Mouse (Mus musculus) left cerebral cortex, adult 8-10 months (tissue): ENCODE measurements around the gene Lyrm7. TPM values are rescaled to one million over a fixed set of nuclear protein-coding genes. Genes with fewer than 3 reads are reported as not detected.
A peak's percentile ranks its signal among the peaks of the same experiment; 100 is the strongest.
"Not testable (repeated sequence)": the region's sequence is repeated elsewhere in the genome, so short reads cannot be mapped to it uniquely, and the experiment has no call there.

Experiments
- DNase-seq, 2 experiments: peaks; one replicate each; pipeline ENCODE4 v3.0.0; 2022; ENCODE audit warnings: low spot score in 2 of 2
- total RNA-seq, 4 experiments: library from RNA; stranded (reverse); gene quantifications; 2 replicates each; pipeline ENCODE4 v1.2.4; 2022

Gene Lyrm7
- total RNA-seq, result 10 to 100 TPM; 23.4 to 37.9 (median 27.9) TPM

DNA sequence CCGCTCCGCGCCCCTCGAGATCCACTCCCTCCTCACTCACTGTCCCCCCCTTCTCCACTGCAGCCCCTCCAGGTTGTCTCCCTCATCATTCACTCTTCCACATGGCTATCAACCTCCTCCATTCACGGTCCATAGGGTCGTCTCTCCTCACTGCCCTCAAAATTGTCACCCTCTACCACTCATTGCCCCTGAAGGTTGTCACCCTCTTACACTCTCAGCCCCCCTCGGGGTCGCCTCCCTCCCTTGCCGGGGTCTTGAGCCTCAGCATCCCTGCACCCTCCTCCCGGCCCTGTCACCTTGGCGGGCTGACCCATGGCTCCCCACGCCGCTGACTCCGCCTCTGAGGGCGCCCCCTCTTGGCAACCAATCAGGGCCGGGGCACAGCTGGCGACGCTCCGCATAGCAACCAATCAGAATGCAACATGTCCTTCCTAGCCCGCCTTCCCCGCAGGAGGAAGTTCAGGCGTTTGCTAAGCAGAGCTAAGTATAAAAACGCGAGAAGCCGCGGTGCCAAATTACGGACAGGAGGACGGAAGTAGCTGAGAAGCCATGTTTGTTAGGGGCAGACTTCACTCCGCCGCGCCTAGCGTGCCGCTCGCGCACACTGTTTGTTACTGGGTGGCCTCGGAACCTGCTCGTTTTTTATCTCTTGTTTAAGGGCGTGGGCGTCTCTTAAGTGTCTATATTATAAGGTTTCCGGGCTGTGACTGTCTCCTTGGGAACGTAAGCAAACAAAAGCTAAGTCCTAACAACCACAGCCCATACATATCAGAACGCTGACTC, at the start of gene Lyrm7:
TSS of gene Lyrm7 (minus strand) at position 661 of the 783 bp plus-strand sequence.
- DNase-seq, result peak; percentile 92 to 98

DNA sequence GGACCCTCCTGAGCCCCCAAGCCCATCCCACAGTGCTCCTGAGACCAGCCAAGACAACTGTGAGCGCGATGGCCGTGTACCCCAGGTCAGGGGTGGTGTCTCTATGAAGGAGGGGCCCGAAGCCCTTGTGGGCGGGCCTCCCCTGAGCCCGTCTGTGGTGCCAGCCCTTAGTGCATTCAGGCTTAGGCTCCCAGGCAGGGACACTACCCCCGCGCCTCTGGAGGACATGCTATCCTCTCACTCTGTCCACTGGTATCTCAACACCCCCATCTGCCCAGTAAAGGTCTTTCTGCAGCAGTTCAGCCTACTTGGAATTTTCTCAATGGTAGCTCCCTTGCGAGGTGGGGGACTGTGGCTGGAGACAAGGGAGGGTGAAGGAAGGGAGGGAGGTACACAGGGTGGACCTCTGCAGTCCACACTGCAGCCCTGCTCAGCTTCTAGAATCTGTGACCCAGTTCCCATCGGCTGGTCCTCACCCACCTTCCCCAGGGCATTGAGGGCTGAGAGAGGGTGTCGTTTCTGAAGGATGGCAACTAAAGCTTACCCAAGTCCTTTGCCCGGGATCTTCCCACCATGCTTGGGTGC, 49.5 kb upstream of the Lyrm7 start:
- DNase-seq, result no peak

DNA sequence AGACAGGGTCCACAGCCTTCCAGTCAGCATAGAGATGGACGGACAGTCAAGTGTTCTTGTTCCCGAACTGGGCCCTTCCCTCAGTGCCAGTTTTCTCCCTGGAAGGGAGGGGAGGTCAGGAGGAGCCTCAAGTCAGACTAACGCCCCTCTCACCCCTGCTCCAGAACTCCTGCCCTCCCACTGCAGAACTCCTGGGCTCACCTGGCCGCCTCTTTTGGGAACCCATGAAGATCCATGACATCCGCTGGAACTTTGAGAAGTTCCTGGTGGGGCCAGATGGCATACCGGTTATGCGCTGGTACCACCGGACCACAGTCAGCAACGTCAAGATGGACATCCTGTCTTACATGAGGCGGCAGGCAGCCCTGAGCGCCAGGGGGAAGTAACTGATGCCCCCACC, 48.6 kb upstream of the Lyrm7 start:
- DNase-seq, result no peak

DNA sequence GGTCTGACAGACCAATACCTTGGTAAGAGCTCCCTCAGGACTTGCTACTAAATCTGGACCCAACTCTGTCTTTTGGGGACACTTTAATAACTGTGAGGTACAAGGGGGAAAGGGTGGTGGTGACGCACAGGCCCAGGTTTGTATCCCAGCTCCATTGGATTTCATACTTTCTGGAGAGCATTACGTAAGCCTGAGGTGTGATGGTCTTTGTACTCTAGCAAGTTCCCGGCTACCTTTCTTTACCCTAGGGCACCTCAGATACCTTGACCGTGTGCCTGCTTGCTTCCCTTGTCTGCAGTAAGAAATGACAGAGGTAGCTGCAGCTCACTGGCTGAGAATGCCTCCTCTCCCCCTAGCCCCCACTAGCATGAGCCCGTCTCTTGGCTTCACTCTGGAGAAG, 46.5 kb upstream of the Lyrm7 start:
- DNase-seq, result no peak

DNA sequence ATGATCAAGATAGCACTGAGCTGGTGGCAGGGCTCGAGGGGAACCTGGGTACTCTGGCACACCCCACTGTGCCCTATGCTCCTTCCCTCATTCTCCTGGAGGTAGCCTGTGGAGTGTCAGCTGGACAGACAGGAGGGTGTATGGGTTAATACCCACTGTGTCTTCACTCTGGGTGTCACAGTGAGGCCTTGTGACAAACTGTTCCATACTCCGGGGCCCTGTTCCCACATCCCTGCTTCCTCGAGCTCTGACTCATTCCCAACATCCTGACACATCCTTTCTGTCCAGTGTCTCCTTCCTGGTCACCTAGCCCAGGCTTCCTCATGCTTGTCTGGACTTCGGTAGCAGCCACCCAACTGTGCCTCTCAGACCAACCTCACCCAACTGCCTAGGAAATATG, 45.8 kb upstream of the Lyrm7 start:
- no peak for DNase-seq

DNA sequence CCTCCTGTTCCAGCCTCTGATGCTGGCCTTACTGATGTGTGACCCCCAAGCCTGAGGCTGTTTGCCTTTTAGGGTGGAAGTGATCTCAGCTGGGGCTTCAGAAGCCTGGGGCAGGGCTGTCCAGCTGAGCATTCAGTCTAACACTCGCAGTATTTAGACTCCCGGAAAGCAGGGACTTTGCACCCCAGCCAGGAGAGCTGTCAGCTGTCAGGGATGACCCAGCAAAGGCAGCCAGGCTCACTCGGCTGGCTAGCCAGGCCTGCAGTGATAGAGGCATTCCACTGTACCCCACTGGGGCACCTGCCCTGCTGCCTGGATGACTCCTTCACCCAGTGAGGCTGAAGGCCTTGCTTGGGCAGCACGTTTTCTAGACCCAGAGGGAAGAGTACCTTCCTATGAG, 45.2 kb upstream of the Lyrm7 start:
- DNase-seq, result no peak

DNA sequence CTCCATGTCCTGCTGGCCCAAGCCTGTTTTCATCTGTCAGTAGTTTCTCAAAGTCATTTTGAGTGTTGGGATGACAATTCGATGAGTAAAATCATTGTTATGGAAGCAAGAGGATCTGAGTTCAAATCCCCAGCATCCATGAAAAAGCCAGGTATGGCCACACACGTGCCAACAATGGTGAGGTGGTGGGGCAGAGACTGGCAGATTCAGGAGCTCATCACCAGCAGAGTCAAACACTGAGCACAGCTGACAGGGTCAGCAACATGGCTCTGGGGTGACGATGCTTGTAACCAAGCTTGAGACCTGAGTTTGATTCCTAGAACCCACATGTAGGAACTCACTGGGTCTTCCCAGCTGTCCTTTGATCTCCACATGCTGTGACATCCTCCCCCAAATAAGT, 44.4 kb upstream of the Lyrm7 start:
- no peak for DNase-seq

DNA sequence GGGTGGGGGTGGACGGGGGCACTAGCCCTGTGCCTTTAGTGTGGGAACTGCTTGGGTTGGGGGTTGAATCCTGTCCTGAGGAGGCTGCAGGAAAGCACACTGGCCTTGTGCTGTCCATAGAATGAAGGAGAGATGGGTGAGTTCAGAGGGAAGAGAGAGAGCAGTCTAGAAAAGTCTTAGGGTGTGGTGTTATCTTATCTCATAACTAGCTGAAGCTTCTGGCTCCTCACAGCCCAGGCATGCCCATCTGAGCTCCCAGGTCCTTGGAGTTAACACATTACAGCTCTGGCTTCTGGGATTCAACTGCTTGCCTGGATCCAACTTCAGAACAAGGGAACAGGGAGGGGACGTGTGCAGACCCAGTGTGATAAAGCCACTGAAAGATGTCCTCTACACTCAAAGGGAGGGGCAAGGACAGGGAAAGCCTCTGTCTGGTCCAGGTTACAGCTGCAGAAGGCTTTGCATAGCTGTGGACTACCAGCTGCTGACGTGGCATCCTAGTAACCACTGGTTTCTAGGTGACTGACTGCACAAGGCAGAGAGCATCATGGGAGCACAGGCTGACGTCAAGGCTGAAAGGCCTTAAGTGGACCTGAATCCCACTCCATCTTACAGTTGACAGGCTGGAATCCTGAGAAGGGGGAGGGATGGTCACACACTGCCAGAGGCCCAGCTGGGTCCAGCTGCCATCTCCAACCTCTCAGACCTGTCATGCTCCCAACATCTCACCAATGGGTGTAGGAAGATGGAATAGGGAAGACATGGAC, 43.4 kb upstream of the Lyrm7 start:
- DNase-seq, result no peak

DNA sequence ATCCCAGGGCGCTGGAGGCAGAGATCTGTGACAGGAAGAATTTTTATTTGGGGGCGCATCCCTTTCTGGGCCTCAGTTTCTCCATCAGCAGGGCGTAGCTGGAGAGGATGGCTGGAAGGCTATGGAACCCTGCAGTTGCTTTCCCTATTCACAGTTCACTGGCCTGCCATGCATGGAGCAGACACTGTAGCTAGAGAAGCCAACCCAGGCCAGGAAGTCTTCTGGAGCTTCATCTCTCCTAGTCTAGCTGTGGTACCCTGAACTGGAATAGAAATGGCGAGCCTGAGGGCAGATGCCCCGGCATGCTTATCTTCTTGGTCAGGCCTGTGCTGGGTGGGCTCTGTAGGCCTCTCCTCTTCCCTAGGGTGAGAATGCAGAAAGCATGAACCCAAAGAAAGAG, 42.6 kb upstream of the Lyrm7 start:
- no peak for DNase-seq

DNA sequence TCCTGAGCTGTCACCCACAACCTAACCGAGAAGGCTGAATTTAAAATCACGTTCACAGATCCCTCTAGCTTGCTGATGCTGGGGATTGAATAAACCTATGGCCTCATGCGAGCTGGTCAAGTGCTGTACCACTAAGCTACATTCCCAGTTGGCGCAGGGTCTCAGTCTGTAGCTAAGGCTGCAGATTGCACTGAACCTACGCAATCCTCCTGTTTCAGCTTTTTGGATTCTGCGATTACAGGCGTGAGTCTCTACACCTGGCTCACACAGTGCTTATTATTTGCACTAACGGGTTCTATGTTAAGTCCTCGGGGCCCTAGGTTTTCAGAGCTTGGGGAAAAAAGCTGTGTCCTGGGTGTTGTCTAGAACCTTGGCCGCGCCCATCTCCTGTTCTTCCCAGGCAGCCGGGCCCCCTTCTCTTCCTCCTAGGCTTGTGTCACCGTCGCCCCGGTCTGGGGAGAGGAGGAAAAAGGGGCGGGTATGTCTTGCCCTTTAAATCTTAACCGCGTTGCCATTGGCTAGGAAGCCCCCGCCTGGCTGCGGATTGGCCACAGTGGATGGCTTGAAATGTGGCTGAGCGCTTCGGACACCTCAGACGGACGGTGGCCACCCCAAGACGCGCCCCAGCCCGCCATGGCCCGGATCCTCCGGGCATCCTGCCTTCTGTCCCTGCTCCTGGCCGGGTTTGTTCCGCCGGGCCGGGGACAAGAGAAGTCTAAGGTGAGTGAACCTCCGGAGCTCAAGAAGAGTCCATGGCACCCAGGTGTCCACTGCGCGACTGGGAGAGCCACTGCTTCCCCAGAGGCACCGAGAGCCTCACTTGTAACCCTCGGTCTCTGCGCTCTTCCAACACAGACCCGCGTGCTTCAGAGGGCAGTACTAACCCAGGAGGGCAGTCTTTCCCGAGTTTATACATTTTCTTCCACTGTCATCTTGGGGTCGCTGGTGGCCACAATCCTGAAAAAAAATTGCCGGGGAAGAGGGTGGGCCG, 41.9 kb upstream of the Lyrm7 start, which contains the start of gene Gpx3:
TSS of gene Gpx3 (plus strand) at position 121 of the 991 bp plus-strand sequence.
- DNase-seq, result peak; percentile 21 to 59

DNA sequence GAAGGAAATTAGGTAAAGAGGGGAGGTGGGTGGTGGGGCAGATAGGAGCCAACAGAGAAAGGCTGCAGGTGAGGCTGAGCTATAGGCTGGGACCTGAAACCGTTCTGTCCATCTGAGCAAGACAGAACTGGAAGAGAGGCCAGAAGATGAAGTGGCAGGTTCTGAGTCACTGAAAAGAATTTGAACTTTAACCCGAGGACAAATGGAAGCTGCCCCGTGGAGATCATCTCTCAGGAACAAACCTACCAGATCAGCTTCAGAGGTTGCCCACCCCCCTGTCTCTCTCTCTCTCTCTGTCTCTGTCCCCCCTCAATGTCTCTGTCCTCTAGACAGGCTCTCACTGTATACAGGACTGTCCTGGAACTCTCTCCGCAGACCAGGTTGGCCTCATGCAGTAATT, 38.9 kb upstream of the Lyrm7 start:
- DNase-seq, result no peak

DNA sequence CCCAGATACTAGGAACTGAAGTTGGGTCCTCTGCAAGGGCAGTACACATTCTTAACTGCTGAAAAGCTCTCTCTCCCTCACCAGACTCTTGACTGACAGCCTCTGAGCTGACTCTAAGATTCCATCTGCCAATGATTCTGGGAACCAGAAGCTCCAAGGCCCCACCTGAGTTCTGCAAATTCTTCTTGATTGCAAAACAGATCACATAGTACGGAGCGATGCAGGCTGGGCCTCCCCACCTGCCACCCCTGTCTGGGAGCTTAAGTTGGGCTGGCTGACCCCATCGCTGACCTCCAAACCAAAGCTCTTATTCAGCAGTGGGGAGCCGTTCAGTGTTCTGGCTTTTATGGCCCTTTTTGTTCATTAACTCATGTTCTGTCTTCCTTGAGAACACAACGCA, 36.8 kb upstream of the Lyrm7 start:
- no peak for DNase-seq

DNA sequence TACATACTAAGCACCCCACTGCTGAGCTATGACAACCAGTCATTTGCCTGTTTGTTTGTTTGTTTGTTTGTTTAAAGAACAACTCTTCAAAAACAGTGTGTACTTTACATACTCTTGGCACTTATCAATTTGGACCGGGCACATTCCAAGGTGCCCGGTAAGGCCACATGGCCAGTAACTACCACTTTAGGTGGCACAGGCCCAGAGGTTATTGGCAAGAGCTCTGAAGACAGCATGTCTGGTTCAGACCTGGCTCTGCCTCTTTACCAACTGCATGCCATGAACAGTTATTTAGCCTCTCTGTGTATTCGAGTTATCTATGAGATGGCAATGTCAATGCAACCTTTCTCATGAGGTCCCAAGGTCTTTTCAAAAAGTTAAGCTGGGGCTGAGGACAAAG, 35.9 kb upstream of the Lyrm7 start:
- DNase-seq, result not testable (repeated sequence)

DNA sequence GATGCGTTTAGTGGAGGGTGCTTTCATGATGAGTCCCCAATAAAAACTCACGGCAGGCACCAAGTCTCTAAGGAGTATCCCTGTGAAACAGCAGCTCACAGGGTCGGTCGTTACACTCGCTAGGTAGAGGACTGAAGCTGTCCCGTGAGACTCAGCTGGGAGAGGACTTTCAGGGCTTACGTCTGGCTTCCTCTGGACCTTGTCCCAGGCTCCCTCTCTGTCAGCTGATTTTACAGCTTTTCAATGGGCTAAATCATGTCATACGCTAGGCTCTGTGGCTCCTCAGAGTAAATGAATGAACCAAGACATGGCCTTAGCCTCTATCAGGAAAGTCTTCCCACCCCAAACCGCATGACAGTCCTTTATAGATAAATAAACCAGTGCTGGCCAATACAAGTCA, 33.9 kb upstream of the Lyrm7 start:
- DNase-seq, result no peak

DNA sequence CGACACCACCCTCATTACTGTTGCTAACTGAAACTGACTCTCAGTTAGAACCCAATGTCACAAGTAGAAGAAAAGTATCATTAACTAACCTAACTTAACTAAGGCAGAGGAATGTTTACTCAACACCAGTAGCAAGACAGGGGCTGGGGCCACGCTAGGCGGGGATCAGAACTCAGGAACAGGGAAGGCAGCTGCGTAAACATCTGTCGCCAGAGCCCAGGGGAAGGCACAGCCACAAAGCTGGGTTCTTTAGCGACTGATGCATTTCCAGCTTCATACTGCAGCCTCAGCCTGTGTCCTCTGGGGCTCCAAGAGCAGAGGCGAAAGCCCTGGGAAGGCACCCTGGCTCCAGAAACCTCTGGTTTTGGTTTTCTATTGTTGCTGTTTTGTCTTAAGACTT, 31.4 kb upstream of the Lyrm7 start:
- DNase-seq, result no peak

DNA sequence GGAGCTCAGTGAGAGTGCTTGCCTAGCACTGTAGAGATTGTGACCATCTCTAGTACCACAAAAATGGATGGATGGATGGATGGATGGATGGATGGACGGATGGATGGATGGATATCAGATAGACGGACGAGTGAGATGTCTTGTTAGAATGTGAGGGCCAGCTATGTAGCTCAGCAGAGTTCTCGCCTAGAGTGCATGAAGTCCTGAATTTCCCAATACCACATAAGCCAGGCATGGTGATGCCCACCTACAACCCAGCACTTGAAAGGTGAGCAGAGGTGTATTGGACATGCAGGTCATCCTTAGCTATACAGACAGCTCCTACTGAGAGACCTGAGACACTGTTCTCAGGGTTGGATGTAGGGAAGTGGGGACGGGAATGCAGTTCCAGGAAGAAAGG, 30.6 kb upstream of the Lyrm7 start:
- DNase-seq, result no peak

DNA sequence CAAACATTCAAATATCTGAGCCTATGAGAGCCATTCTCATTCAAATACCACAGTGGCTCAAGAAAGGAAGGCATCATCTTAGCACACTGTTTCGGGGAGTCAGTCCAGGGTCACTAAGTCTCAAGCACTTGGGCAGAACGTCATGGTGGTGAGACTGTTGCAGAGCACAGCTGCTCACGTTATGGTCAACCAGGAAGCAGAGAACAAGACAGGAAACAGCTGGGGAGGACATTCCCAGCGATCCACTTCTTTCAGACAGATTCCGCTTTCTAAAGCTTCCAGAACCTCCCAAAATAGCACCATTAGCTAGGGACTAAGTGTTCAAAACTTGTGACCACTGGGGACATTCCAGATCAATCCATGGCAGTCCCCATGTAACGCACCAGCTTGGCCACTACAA, 27.2 kb upstream of the Lyrm7 start:
- no peak for DNase-seq

DNA sequence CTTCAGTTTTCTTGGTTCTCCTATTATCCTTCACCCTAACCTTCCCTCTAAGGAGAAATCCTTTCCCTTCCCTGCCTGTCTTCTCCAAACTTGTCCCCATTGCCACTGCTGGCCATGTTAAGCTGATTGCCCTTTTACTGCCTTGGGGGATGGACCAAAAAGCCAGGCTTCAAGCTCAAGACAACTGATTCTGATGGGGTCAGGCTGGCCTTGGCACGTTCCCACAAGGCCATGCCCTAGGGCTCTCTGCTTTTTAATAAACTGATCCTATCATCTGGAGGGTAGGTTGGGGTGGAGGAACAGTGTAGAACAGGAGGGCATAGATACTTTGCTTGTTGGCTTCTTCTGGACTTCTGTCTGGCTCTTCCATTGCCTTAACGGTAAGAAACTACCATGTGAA, 24.7 kb upstream of the Lyrm7 start:
- DNase-seq, result no peak

DNA sequence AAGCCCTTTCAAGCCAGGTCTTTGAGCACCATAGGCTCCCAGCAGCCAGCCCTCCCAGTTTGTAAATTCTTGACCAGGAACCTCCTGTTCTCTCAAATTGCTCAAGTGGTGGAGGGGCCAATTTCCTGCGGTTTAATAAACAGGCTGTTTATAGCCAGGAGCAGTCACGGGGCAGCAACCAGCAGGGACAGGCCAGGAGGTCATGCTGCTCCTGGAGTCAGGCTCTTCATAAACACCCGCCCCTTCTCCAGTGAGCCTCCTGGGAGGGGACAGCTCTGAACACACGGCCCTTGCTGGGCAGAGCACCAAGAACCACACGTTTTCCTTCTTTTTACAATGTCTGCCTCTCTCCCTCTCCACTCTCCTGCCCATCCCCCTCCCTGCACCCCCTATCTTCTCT, 24.2 kb upstream of the Lyrm7 start:
- no peak for DNase-seq

DNA sequence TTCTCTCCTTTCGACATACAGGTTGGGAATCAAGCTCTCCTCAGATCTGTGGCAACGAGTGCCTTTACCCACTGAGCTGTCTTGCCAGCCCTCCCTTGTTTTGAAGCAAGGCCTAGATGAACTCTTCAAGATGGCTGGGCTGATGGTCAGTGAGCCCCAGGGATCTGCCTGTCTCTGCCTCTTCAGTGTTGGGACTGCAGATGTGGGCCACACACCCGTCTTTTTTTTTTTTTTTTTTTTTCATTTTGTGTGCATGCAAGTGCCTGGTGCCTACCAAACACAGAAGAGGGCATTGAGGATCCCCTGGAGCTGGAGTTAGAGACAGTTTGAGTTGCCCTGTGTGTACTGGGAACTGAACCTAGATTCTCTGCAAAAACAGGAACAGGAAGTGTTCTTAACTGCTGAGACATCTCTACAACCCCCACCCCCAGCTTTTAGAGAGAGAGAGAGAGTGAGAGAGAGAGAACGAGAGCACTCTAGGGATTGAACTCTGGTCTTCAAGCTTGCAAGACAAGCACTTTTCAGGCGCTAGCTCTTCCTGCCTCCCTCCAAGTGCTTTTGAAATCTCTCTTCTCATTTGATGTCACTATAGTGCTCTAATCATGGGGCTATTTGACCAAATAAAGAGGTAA, 23.6 kb upstream of the Lyrm7 start:
- DNase-seq, result no peak

DNA sequence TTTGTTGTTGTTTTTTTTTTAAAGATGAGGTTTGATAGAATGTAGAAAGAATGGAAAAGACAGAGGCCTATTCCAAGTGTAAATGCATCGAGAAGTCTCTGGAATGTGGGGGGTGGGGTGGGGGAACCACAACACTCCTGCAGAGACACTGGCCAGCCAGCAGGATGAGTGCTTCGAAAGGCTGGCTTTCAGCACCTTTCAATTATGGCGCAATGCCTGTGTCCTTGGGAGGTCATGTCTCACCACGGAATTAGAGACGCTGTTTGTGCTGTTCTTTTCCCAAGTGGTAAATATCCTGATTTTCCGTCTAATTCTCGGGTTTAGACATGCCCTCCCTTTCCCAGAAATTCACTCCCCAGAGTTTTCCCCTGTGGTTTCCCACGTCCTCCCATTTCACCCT, 22.0 kb upstream of the Lyrm7 start:
- DNase-seq, result no peak
